ENCODE assay signal across 10 mouse cellular contexts in the genomic region with DNA sequence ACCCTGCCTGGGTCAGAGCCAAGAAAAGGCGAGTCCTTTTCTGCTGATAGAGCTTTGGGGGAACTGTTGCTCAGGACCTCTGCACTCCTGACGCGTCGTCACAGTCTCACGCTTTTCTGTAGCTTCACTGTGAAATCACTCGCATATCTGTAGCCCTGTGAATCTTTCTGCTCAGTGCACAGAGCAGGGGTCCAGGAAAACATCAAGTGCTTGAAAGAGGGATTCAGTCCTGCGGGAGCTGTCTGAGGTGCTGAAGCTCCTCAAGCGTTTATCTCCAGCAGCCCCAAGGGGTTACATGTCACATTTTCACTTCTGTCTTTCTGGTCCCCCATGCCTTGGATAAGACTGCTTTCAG. TPM values are rescaled to one million over a fixed set of nuclear protein-coding genes. Genes with fewer than 3 reads are reported as not detected.
A peak's percentile ranks its signal among the peaks of the same experiment; 100 is the strongest.
DNase-seq lines count a peak whose midpoint lies in the region; ATAC-seq and TF ChIP-seq lines count a peak whose summit lies in the region.
"Had no signal": no experiment of that assay in that cellular context is flagged by ENCODE, and none has a peak within 500 bp of the region (broad histone marks: within the 10 kb centered on the region; RNA-seq: fewer than 3 reads in every experiment).

No protein-coding gene starts in this region.

- no peak for TF ChIP-seq EP300 in ES-Bruce4 (IDR thresholded peaks at IDR 0.05; ENCODE audit: insufficient read depth, low read depth, low read length)

- H3K36me3 ChIP-seq in heart, embryonic 10.5 days, result no peaks in the 10 kb centered on the region
- H3K36me3 ChIP-seq in ES-Bruce4 (ENCODE audit: control insufficient read depth, insufficient read depth, low read length, poor library complexity, severe bottlenecking), result no peaks in the 10 kb centered on the region
- no peaks in the 10 kb centered on the region for H3K36me3 ChIP-seq in embryonic facial prominence, embryonic 14.5 days (ENCODE audit: control insufficient read depth, insufficient read depth, low read length)
- H3K36me3 ChIP-seq in kidney, postnatal 0 days (ENCODE audit: insufficient read depth, low read length), result no peaks in the 10 kb centered on the region
- H3K36me3 ChIP-seq in neural tube, embryonic 15.5 days, result no peaks in the 10 kb centered on the region

- no peak for TF ChIP-seq POLR2A in ES-Bruce4 (IDR thresholded peaks at IDR 0.05; ENCODE audit: insufficient read depth, low read length)

- no peak overlapping the region for H3K9ac ChIP-seq in ES-Bruce4 (ENCODE audit: low read depth, poor library complexity, severe bottlenecking)
- H3K9ac ChIP-seq in embryonic facial prominence, embryonic 14.5 days (ENCODE audit: low read depth, low read length), result no peak overlapping the region
- no peak overlapping the region for H3K9ac ChIP-seq in kidney, postnatal 0 days (ENCODE audit: low read depth, low read length)
- H3K9ac ChIP-seq in neural tube, embryonic 15.5 days (replicated peaks), result peak overlapping the region; percentile 39

- WGBS in heart, embryonic 10.5 days, result 1% methylated on average over 8 of the region's 8 CpGs
- WGBS in embryonic facial prominence, embryonic 14.5 days, result 1% methylated on average over 8 of the region's 8 CpGs
- WGBS in kidney, postnatal 0 days, result under 1% methylated on average over 8 of the region's 8 CpGs
- WGBS in neural tube, embryonic 15.5 days, result 0% methylated on average over 8 of the region's 8 CpGs

- no peak for TF ChIP-seq CTCF in ES-Bruce4 (IDR thresholded peaks at IDR 0.05; ENCODE audit: low read depth, low read length)
- no peak for TF ChIP-seq CTCF in kidney, postnatal 0 days (IDR thresholded peaks at IDR 0.05; ENCODE audit: low read depth)

- ATAC-seq in embryonic facial prominence, embryonic 14.5 days (ENCODE audit: low read depth), result peak; percentile 57; the same call in 1 of the 2 replicates
- ATAC-seq in kidney, postnatal 0 days (replicated peaks; ENCODE audit: low FRiP score, low read depth), result peak; percentile 49
- ATAC-seq in neural tube, embryonic 15.5 days (ENCODE audit: low FRiP score), result peak; percentile 91
- ATAC-seq in monocyte, adult 5-6 weeks (replicated peaks; ENCODE audit: insufficient number of reproducible peaks, low FRiP score, low TSS enrichment, poor library complexity, severe bottlenecking), result no peak
- ATAC-seq: Patski had no signal

- peaks cover 5% of the 10 kb centered on the region; the same call in 1 of the 2 replicates for H3K4me1 ChIP-seq in heart, embryonic 10.5 days
- no peaks in the 10 kb centered on the region for H3K4me1 ChIP-seq in ES-Bruce4 (ENCODE audit: control insufficient read depth, insufficient read depth, low read length)
- H3K4me1 ChIP-seq in embryonic facial prominence, embryonic 14.5 days (ENCODE audit: control insufficient read depth, insufficient read depth, low read length), result peaks cover 4% of the 10 kb centered on the region; the same call in 1 of the 2 replicates
- H3K4me1 ChIP-seq in kidney, postnatal 0 days (replicated peaks; ENCODE audit: insufficient read depth, low read length), result no peaks in the 10 kb centered on the region
- peaks cover 7% of the 10 kb centered on the region for H3K4me1 ChIP-seq in neural tube, embryonic 15.5 days

- no peak overlapping the region for H3K27ac ChIP-seq in heart, embryonic 10.5 days
- H3K27ac ChIP-seq in ES-Bruce4 (ENCODE audit: insufficient read depth, low read length), result no peak overlapping the region
- no peak overlapping the region for H3K27ac ChIP-seq in embryonic facial prominence, embryonic 14.5 days (replicated peaks; ENCODE audit: low read depth, low read length)
- no peak overlapping the region for H3K27ac ChIP-seq in kidney, postnatal 0 days
- peak overlapping the region; percentile 60 for H3K27ac ChIP-seq in neural tube, embryonic 15.5 days (replicated peaks)

- H3K4me2 ChIP-seq in embryonic facial prominence, embryonic 14.5 days (ENCODE audit: low read depth, low read length), result peak overlapping the region; percentile 45
- no peak overlapping the region for H3K4me2 ChIP-seq in kidney, postnatal 0 days (ENCODE audit: low read length)
- peak overlapping the region; percentile 75 for H3K4me2 ChIP-seq in neural tube, embryonic 15.5 days

- peak; percentile 75 for DNase-seq in heart, embryonic 10.5 days (ENCODE audit: low spot score)
- DNase-seq in heart, adult 9 months (ENCODE audit: low spot score in 2 of 2), result no peak
- DNase-seq in embryonic facial prominence, embryonic 14.5 days (ENCODE audit: low spot score), result peak; percentile 87
- DNase-seq in kidney, postnatal 0 days (ENCODE audit: low spot score), result peak; percentile 78
- DNase-seq in adrenal gland, adult 2 months, result no peak

- H3K9me3 ChIP-seq in heart, embryonic 10.5 days, result no peaks in the 10 kb centered on the region
- no peaks in the 10 kb centered on the region for H3K9me3 ChIP-seq in ES-Bruce4 (replicated peaks; ENCODE audit: control insufficient read depth, insufficient read depth, low read length, poor library complexity, severe bottlenecking)
- H3K9me3 ChIP-seq in embryonic facial prominence, embryonic 14.5 days (ENCODE audit: control insufficient read depth, low read length), result no peaks in the 10 kb centered on the region
- no peaks in the 10 kb centered on the region for H3K9me3 ChIP-seq in kidney, postnatal 0 days (replicated peaks; ENCODE audit: low read length)
- no peaks in the 10 kb centered on the region for H3K9me3 ChIP-seq in neural tube, embryonic 15.5 days (replicated peaks)

- peak overlapping the region; percentile 43; the same call in 1 of the 2 replicates for H3K4me3 ChIP-seq in heart, embryonic 10.5 days
- peak overlapping the region; percentile 27; the same call in 1 of the 2 replicates for H3K4me3 ChIP-seq in ES-Bruce4 (ENCODE audit: low read depth, low read length)
- H3K4me3 ChIP-seq in embryonic facial prominence, embryonic 14.5 days (ENCODE audit: low read depth, low read length), result peak overlapping the region; percentile 14
- no peak overlapping the region for H3K4me3 ChIP-seq in kidney, postnatal 0 days (replicated peaks; ENCODE audit: low read depth, low read length)
- peak overlapping the region; percentile 46 for H3K4me3 ChIP-seq in neural tube, embryonic 15.5 days (replicated peaks)

- no peaks in the 10 kb centered on the region for H3K27me3 ChIP-seq in heart, embryonic 10.5 days (ENCODE audit: insufficient read depth, poor library complexity, severe bottlenecking)
- H3K27me3 ChIP-seq in ES-Bruce4 (ENCODE audit: control insufficient read depth, insufficient read depth, low read length, poor library complexity, severe bottlenecking), result no peaks in the 10 kb centered on the region; the same call in 1 of the 2 replicates
- H3K27me3 ChIP-seq in embryonic facial prominence, embryonic 14.5 days (replicated peaks; ENCODE audit: control insufficient read depth, insufficient read depth, low read length), result no peaks in the 10 kb centered on the region
- H3K27me3 ChIP-seq in kidney, postnatal 0 days (ENCODE audit: insufficient read depth, low read length), result no peaks in the 10 kb centered on the region
- no peaks in the 10 kb centered on the region for H3K27me3 ChIP-seq in neural tube, embryonic 15.5 days (replicated peaks)
- H3K27me3 ChIP-seq: Patski had no signal

RNA-seq across cellular contexts. Expression of a gene that starts 0.2 kb away (rescaled TPM):
- polyA plus RNA-seq in heart, embryonic 10.5 days (2016; fragmentation: Nextera tagmentation; extraction: Ambion mirVana), result not detected in 2 replicates
- polyA plus RNA-seq in ES-Bruce4 (2011; ENCODE audit: insufficient read depth, insufficient read length, low read depth, missing spikeins), result not detected in 2 replicates
- 0.03 TPM in 2 replicates for polyA plus RNA-seq in embryonic facial prominence, embryonic 14.5 days (2014; fragmentation: Nextera tagmentation; extraction: Ambion mirVana)
- 0.03 TPM in 2 replicates for polyA plus RNA-seq in kidney, postnatal 0 days (2015; fragmentation: Nextera tagmentation; extraction: Ambion mirVana)
- 1.9 and 2.2 TPM in 2 replicates for polyA plus RNA-seq in neural tube, embryonic 15.5 days (2015; fragmentation: Nextera tagmentation; extraction: Ambion mirVana)
- 0.19 TPM in 1 of 3 replicates, not detected in the others for total RNA-seq in monocyte, adult 5-6 weeks (2017)
- not detected for total RNA-seq in adrenal gland, adult 2 months (2021)
- not detected in 2 replicates for polyA plus RNA-seq in adrenal gland, adult 2 months (2012; rRNA removed)
- polyA plus RNA-seq: large intestine, adult 2 months; Patski had no signal

RNA-seq across cellular contexts. Expression of a gene that starts 33.8 kb away (rescaled TPM):
- not detected in 2 replicates for polyA plus RNA-seq in heart, embryonic 10.5 days (2016; fragmentation: Nextera tagmentation; extraction: Ambion mirVana)
- not detected in 2 replicates for polyA plus RNA-seq in ES-Bruce4 (2011; ENCODE audit: insufficient read depth, insufficient read length, low read depth, missing spikeins)
- not detected in 2 replicates for polyA plus RNA-seq in embryonic facial prominence, embryonic 14.5 days (2014; fragmentation: Nextera tagmentation; extraction: Ambion mirVana)
- not detected in 2 replicates for polyA plus RNA-seq in kidney, postnatal 0 days (2015; fragmentation: Nextera tagmentation; extraction: Ambion mirVana)
- not detected in 2 replicates for polyA plus RNA-seq in neural tube, embryonic 15.5 days (2015; fragmentation: Nextera tagmentation; extraction: Ambion mirVana)
- total RNA-seq in monocyte, adult 5-6 weeks (2017), result not detected in 3 replicates
- total RNA-seq in adrenal gland, adult 2 months (2021), result not detected
- polyA plus RNA-seq in adrenal gland, adult 2 months (2012; rRNA removed), result not detected in 2 replicates
- polyA plus RNA-seq: large intestine, adult 2 months; Patski had no signal

Comparison
In these comparisons a context has a peak if more than half of its experiments do, and no peak if none do; other contexts are left out.
1. DNase-seq: peak in heart, embryonic 10.5 days (single experiment), embryonic facial prominence, embryonic 14.5 days (single experiment) and kidney, postnatal 0 days (single experiment); none in heart, adult 9 months (0 of 2) and adrenal gland, adult 2 months (single experiment).